17 mouse cellular contexts compared by ENCODE assay signal in the genomic region with DNA sequence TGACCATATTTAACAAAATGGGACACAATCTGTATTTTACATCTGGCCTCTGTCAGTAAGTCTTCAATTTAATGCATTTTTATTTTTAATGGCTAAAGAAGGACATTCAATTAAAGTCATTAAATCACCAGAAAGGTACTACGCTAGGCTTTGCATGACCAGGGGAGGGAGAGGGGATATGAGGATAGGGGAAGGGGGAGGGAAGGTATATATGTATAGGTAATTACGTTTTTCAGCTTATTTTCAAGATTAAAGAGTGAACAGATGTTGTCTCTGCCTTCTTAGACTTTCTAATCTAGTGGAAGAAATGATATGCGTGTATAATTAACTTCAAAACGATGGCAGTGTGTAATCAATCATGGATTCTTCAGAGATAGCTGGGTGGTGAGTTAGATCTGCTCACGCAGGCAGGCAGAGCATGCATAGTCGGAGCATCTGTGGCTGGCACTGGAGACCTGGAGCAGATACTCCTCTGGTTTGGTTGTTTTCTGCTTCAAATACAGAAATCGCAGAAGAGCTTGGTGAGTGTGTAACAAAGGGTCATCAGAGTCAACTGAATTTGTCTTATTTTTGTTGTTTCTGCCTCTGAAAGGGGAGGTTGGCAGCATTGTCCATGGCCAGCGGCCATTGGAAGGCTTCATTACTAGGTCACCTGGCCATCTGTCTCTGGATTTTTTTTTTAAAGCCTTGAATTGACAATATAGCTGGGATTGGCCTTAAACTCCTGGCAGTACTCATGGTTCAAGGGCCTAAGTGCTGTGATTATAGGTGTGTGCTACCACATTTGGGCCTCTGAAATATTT. TPM values are rescaled to one million over a fixed set of nuclear protein-coding genes. Genes with fewer than 3 reads are reported as not detected.
DNase-seq lines count a peak whose midpoint lies in the region; ATAC-seq and TF ChIP-seq lines count a peak whose summit lies in the region.
"Had no signal": no experiment of that assay in that cellular context is flagged by ENCODE, and none has a peak within 500 bp of the region (broad histone marks: within the 10 kb centered on the region; RNA-seq: fewer than 3 reads in every experiment).

No protein-coding gene starts in this region.

- H3K4me1 ChIP-seq in hindbrain, embryonic 11.5 days (replicated peaks; ENCODE audit: control insufficient read depth, insufficient read depth, low read length) = no peaks in the 10 kb centered on the region
- no peaks in the 10 kb centered on the region for H3K4me1 ChIP-seq in hindbrain, embryonic 10.5 days (replicated peaks)
- peaks cover 15% of the 10 kb centered on the region; the same call in 1 of the 2 replicates for H3K4me1 ChIP-seq in cerebellum, adult 2 months (ENCODE audit: control insufficient read depth, insufficient read depth, low read length)
- H3K4me1 ChIP-seq in midbrain, embryonic 16.5 days (ENCODE audit: control insufficient read depth, insufficient read depth, low read length) = no peaks in the 10 kb centered on the region
- H3K4me1 ChIP-seq: forebrain, embryonic 10.5 days; lung, embryonic 15.5 days; midbrain, embryonic 12.5 days had no signal

- no peaks in the 10 kb centered on the region for H3K36me3 ChIP-seq in hindbrain, embryonic 11.5 days (ENCODE audit: control insufficient read depth, insufficient read depth, low read length)
- no peaks in the 10 kb centered on the region for H3K36me3 ChIP-seq in hindbrain, embryonic 10.5 days
- no peaks in the 10 kb centered on the region for H3K36me3 ChIP-seq in midbrain, embryonic 16.5 days (ENCODE audit: control insufficient read depth, insufficient read depth, low read length)
- H3K36me3 ChIP-seq: forebrain, embryonic 10.5 days; lung, embryonic 15.5 days; midbrain, embryonic 12.5 days had no signal

- H3K27me3 ChIP-seq in hindbrain, embryonic 11.5 days (ENCODE audit: control insufficient read depth, insufficient read depth, low read length) = no peaks in the 10 kb centered on the region
- no peaks in the 10 kb centered on the region for H3K27me3 ChIP-seq in hindbrain, embryonic 10.5 days (ENCODE audit: insufficient read depth, poor library complexity, severe bottlenecking)
- no peaks in the 10 kb centered on the region for H3K27me3 ChIP-seq in cerebellum, adult 2 months (ENCODE audit: control insufficient read depth, insufficient read depth, low read length)
- no peaks in the 10 kb centered on the region for H3K27me3 ChIP-seq in midbrain, embryonic 16.5 days (ENCODE audit: control insufficient read depth, insufficient read depth, low read depth, low read length)
- H3K27me3 ChIP-seq: CH12.LX; lung, embryonic 15.5 days; midbrain, embryonic 12.5 days had no signal

- no peak overlapping the region for H3K9ac ChIP-seq in hindbrain, embryonic 11.5 days (ENCODE audit: low read depth, low read length)
- H3K9ac ChIP-seq in midbrain, embryonic 16.5 days (ENCODE audit: low read depth, low read length) = no peak overlapping the region
- H3K9ac ChIP-seq: liver, embryonic 14.5 days; lung, embryonic 15.5 days; midbrain, embryonic 12.5 days had no signal

- H3K4me2 ChIP-seq in hindbrain, embryonic 11.5 days (replicated peaks; ENCODE audit: low read depth, low read length) = no peak overlapping the region
- no peak overlapping the region for H3K4me2 ChIP-seq in midbrain, embryonic 16.5 days (ENCODE audit: low read length)
- H3K4me2 ChIP-seq: lung, embryonic 15.5 days; midbrain, embryonic 12.5 days had no signal

- no peak overlapping the region for H3K27ac ChIP-seq in hindbrain, embryonic 11.5 days (ENCODE audit: low read depth, low read length)
- H3K27ac ChIP-seq in hindbrain, embryonic 10.5 days = no peak overlapping the region
- peak overlapping the region; percentile 96 for H3K27ac ChIP-seq in cerebellum, adult 2 months (ENCODE audit: insufficient read depth, low read length)
- no peak overlapping the region for H3K27ac ChIP-seq in midbrain, embryonic 16.5 days (ENCODE audit: low read length)
- H3K27ac ChIP-seq: forebrain, embryonic 10.5 days; liver, embryonic 14.5 days; lung, embryonic 15.5 days; macrophage; midbrain, embryonic 12.5 days had no signal

- intact Hi-C loops in gastrocnemius, postnatal 36 days (cut with DNase I) = no loop called here

- no peak for TF ChIP-seq CTCF in cerebellum, adult 2 months (IDR thresholded peaks at IDR 0.05; ENCODE audit: borderline replicate concordance, insufficient read depth, low read depth, low read length)

- no peak for DNase-seq in hindbrain, embryonic 11.5 days (ENCODE audit: low spot score)
- DNase-seq in hindbrain, embryonic 10.5 days (ENCODE audit: low spot score) = no peak
- peak; percentile 79 to 89 for DNase-seq in cerebellum, adult 2 months
- DNase-seq in cerebellum, postnatal 36 days = peak; percentile 74 to 75
- DNase-seq in gastrocnemius, postnatal 36 days = no peak
- no peak for DNase-seq in adrenal gland, adult 2 months
- DNase-seq: adrenal gland, postnatal 36 days; gastrocnemius, postnatal 14 days; kidney, adult 11 months; thymus, postnatal 25 days had no signal

- no peaks in the 10 kb centered on the region for H3K9me3 ChIP-seq in hindbrain, embryonic 11.5 days (ENCODE audit: control insufficient read depth, low read length)
- H3K9me3 ChIP-seq in hindbrain, embryonic 10.5 days = no peaks in the 10 kb centered on the region
- H3K9me3 ChIP-seq in midbrain, embryonic 16.5 days (replicated peaks; ENCODE audit: control insufficient read depth, low read length, poor library complexity, severe bottlenecking) = no peaks in the 10 kb centered on the region
- H3K9me3 ChIP-seq: forebrain, embryonic 10.5 days; lung, embryonic 15.5 days; midbrain, embryonic 12.5 days had no signal

- no peak overlapping the region for H3K4me3 ChIP-seq in hindbrain, embryonic 11.5 days (ENCODE audit: low read depth, low read length)
- no peak overlapping the region for H3K4me3 ChIP-seq in hindbrain, embryonic 10.5 days
- no peak overlapping the region for H3K4me3 ChIP-seq in cerebellum, adult 2 months (replicated peaks; ENCODE audit: insufficient read depth, low read depth, low read length)
- H3K4me3 ChIP-seq in midbrain, embryonic 16.5 days (ENCODE audit: low read depth, low read length) = no peak overlapping the region
- H3K4me3 ChIP-seq: forebrain, embryonic 10.5 days; lung, embryonic 15.5 days; midbrain, embryonic 12.5 days had no signal

- TF ChIP-seq POLR2A in cerebellum, adult 2 months (IDR thresholded peaks at IDR 0.05; ENCODE audit: borderline replicate concordance, insufficient read depth, low read length) = no peak

- 73% methylated on average over 8 of the region's 8 CpGs for WGBS in hindbrain, embryonic 11.5 days
- WGBS in hindbrain, embryonic 10.5 days = 82% methylated on average over 8 of the region's 8 CpGs
- WGBS in cerebellum, adult 2 months = 30% methylated on average over 8 of the region's 8 CpGs
- WGBS in midbrain, embryonic 16.5 days = 71% methylated on average over 8 of the region's 8 CpGs

- ATAC-seq in hindbrain, embryonic 11.5 days (ENCODE audit: low FRiP score) = peak; percentile 40; the same call in 1 of the 2 replicates
- no peak for ATAC-seq in midbrain, embryonic 16.5 days

RNA-seq across cellular contexts. Expression of gene Siah2, which starts 59.8 kb away (rescaled TPM):
- polyA plus RNA-seq in hindbrain, embryonic 11.5 days (2014; fragmentation: Nextera tagmentation; extraction: Ambion mirVana) = 4.9 and 6.8 TPM in 2 replicates
- 3.3 TPM in 2 replicates for polyA plus RNA-seq in hindbrain, embryonic 10.5 days (2016; fragmentation: Nextera tagmentation; extraction: Ambion mirVana)
- 25.0 and 26.7 TPM in 2 replicates for polyA plus RNA-seq in cerebellum, adult 2 months (2012; rRNA removed)
- total RNA-seq in gastrocnemius, postnatal 36 days (2021) = 1 to 10 TPM; 8.4 to 9.1 TPM
- polyA plus RNA-seq in midbrain, embryonic 16.5 days (2015; fragmentation: Nextera tagmentation; extraction: Ambion mirVana) = 8.9 and 10.7 TPM in 2 replicates
- total RNA-seq in adrenal gland, adult 2 months (2021) = 10 to 100 TPM; 14.4 to 28.6 TPM
- 36.0 and 52.3 TPM in 2 replicates for polyA plus RNA-seq in adrenal gland, adult 2 months (2012; rRNA removed)

Comparison
In these comparisons a context has a peak if more than half of its experiments do, and no peak if none do; other contexts are left out.
1. DNase-seq: peak in cerebellum, adult 2 months (2 of 2) and cerebellum, postnatal 36 days (2 of 2); none in hindbrain, embryonic 11.5 days (single experiment), hindbrain, embryonic 10.5 days (single experiment), gastrocnemius, postnatal 36 days (0 of 2) and adrenal gland, adult 2 months (single experiment).